Mouse (Mus musculus) forebrain, embryonic 15.5 days (tissue): ENCODE results near the gene Ankrd33. TPM values are rescaled to one million over a fixed set of nuclear protein-coding genes. Genes with fewer than 3 reads are reported as not detected.
A peak's percentile ranks its signal among the peaks of the same experiment; 100 is the strongest.
"Not testable (repeated sequence)": the region's sequence is repeated elsewhere in the genome, so short reads cannot be mapped to it uniquely, and the experiment has no call there.

ENCODE experiments used
- ATAC-seq: fragments of 200-750 bp; cut with Nextera tagmentation; replicated peaks from 2 replicates; pipeline ENCODE4 v1.8.0; 2017; ENCODE audit warnings: mild to moderate bottlenecking, moderate TSS enrichment, moderate library complexity
- H3K27ac ChIP-seq: fragments of 300-500 bp; sonication (generic); replicated peaks from 2 replicates; pipeline ENCODE4 v1.5.1; 2015; ENCODE audit warnings: mild to moderate bottlenecking, inconsistent platforms
- H3K27me3 ChIP-seq: fragments of 300-500 bp; sonication (generic); 2 replicates; pipeline ENCODE4 v1.6.1; 2015; ENCODE audit warnings: inconsistent platforms
- H3K36me3 ChIP-seq: fragments of 300-500 bp; sonication (generic); 2 replicates; pipeline ENCODE4 v1.6.1; 2015; ENCODE audit warnings: mild to moderate bottlenecking, inconsistent platforms
- H3K4me1 ChIP-seq: fragments of 300-500 bp; sonication (generic); 2 replicates; pipeline ENCODE4 v1.6.1; 2015; ENCODE audit warnings: inconsistent platforms
- H3K4me2 ChIP-seq: fragments of 300-500 bp; sonication (generic); replicated peaks from 2 replicates; pipeline ENCODE4 v1.6.1; 2015; ENCODE audit warnings: mild to moderate bottlenecking, inconsistent platforms
- H3K4me3 ChIP-seq: fragments of 300-500 bp; sonication (generic); 2 replicates; pipeline ENCODE4 v1.5.1; 2015; ENCODE audit warnings: mild to moderate bottlenecking, inconsistent platforms
- H3K9ac ChIP-seq: fragments of 300-500 bp; sonication (generic); replicated peaks from 2 replicates; pipeline ENCODE4 v1.6.1; 2015; ENCODE audit warnings: mild to moderate bottlenecking, inconsistent platforms
- H3K9me3 ChIP-seq: fragments of 300-500 bp; sonication (generic); 2 replicates; pipeline ENCODE4 v1.6.1; 2016; ENCODE audit warnings: inconsistent platforms
- WGBS: fragments of 180-500 bp; shearing (Covaris S2); methylation state at CpG from one replicate; pipeline ENCODE4 v1.1.7; 2015; ENCODE audit warnings: mixed read lengths; 5-methylcytosine and 5-hydroxymethylcytosine counted together
- polyA plus RNA-seq: library from polyadenylated mRNA; unstranded; fragments of >200 nt; fragmentation: Nextera tagmentation; extraction: Ambion mirVana; gene quantifications from 2 replicates; pipeline ENCODE4 v1.2.1, GENCODE M21; 2015

Ankrd33 gene
- polyA plus RNA-seq, 1 experiment from 2014 or later, result not detected

- no peak overlapping the region for H3K4me3 ChIP-seq
- H3K4me1 ChIP-seq, result 0 out of 2 replicates have a peak, but pooled peaks cover 4% of the 10 kb centered on the region
- no peak overlapping the region for H3K9ac ChIP-seq
- no peak overlapping the region for H3K27ac ChIP-seq
- ATAC-seq, result no peak
- no peaks in the 10 kb centered on the region for H3K9me3 ChIP-seq
- H3K4me2 ChIP-seq, result no peak overlapping the region
- no peaks in the 10 kb centered on the region for H3K27me3 ChIP-seq
- WGBS, result 85% methylated on average over 10 of the region's 10 CpGs
- H3K36me3 ChIP-seq, result no peaks in the 10 kb centered on the region
Measured at GRCm38 (mm10) chr15:101106011-101106410, 9.5 kb upstream of the Ankrd33 start.

GRCm38 (mm10) chr15:101107906-101108671 is 7.5 kb upstream of the Ankrd33 start:
- no peaks in the 10 kb centered on the region for H3K9me3 ChIP-seq
- no peak overlapping the region for H3K4me2 ChIP-seq
- H3K4me3 ChIP-seq, result no peak overlapping the region
- 91% methylated on average over 5 of the region's 5 CpGs for WGBS
- H3K36me3 ChIP-seq, result no peaks in the 10 kb centered on the region
- H3K4me1 ChIP-seq, result 0 out of 2 replicates have a peak, but pooled peaks cover 4% of the 10 kb centered on the region
- no peak overlapping the region for H3K27ac ChIP-seq
- no peak for ATAC-seq
- H3K27me3 ChIP-seq, result no peaks in the 10 kb centered on the region
- no peak overlapping the region for H3K9ac ChIP-seq

DNA sequence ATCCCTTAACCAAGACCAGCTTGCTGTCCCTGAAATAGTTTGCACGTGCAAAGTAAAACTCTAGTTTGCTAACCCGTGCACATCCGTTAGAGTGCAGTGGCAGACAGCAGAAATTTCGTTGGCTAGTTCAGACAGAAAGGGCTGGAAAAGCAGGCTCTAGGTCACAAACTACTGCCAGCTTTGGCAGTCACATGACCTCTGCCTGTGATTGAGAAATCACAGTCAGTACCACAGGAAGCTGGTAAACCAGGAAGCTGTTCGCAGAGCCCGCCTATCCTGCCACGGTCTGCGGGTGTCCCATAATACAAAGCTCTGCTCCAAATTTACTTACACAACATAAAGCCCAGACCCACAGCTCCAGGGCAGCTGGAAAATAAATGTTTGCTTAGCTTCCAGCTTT is 2.4 kb upstream of the Ankrd33 start:
- ATAC-seq, result no peak
- WGBS, result 82% methylated on average over 8 of the region's 8 CpGs
- H3K27me3 ChIP-seq, result no peaks in the 10 kb centered on the region

DNA sequence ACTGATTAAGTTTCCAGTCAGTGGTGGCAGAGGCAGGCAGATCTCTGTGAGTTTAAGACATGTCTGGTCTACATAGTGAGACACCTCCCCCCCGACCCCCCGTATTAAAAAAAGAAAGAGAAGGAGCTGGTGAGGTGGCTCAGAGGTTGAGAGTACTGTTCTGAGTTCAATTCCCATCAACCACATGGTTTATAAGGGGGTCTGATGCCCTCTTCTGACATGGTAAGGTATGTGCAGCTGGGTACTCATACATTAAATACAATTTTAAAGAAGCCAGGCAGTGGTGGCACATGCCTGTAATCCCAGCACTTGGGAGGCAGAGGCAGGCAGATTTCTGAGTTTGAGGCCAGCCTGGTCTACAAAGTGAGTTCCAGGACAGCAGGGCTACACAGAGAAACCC is 1.8 kb upstream of the Ankrd33 start:
- ATAC-seq, H3K27ac ChIP-seq, H3K4me3 ChIP-seq, H3K27me3 ChIP-seq, H3K36me3 ChIP-seq, H3K9ac ChIP-seq, H3K4me2 ChIP-seq, H3K9me3 ChIP-seq, H3K4me1 ChIP-seq: not testable (repeated sequence)
- 88% methylated on average over 2 of the region's 2 CpGs for WGBS

More for the DNA sequence above, 2.4 kb upstream of the Ankrd33 start:
- no peaks in the 10 kb centered on the region for H3K9me3 ChIP-seq
- no peak overlapping the region for H3K27ac ChIP-seq
- H3K9ac ChIP-seq, result no peak overlapping the region
- H3K4me2 ChIP-seq, result no peak overlapping the region
- no peaks in the 10 kb centered on the region for H3K4me1 ChIP-seq
- no peak overlapping the region for H3K4me3 ChIP-seq
- no peaks in the 10 kb centered on the region for H3K36me3 ChIP-seq

- Histone ChIP-seq H3K9ac (no peak overlapping the region), H3K27ac (no peak overlapping the region), H3K4me2 (no peak overlapping the region), H3K4me3 (no peak overlapping the region), H3K27me3 (no peaks in the 10 kb centered on the region), H3K36me3 (no peaks in the 10 kb centered on the region), H3K4me1 (no peaks in the 10 kb centered on the region), H3K9me3 (no peaks in the 10 kb centered on the region)
- ATAC-seq, result no peak
- 70% methylated on average over 14 of the region's 14 CpGs for WGBS
Measured at GRCm38 (mm10) chr15:101118399-101119125, 3.0 kb downstream of the Ankrd33 start.

GRCm38 (mm10) chr15:101121411-101122289 is 6.1 kb downstream of the Ankrd33 start:
- Histone ChIP-seq H3K4me2 (no peak overlapping the region), H3K4me1 (no peaks in the 10 kb centered on the region), H3K36me3 (no peaks in the 10 kb centered on the region), H3K4me3 (no peak overlapping the region), H3K27ac (no peak overlapping the region), H3K9ac (no peak overlapping the region), H3K9me3 (no peaks in the 10 kb centered on the region), H3K27me3 (no peaks in the 10 kb centered on the region)
- no peak for ATAC-seq
- WGBS, result 70% methylated on average over 9 of the region's 9 CpGs

- Histone ChIP-seq H3K9me3 (no peaks in the 10 kb centered on the region), H3K4me2 (no peak overlapping the region), H3K9ac (no peak overlapping the region), H3K4me3 (no peak overlapping the region), H3K4me1 (no peaks in the 10 kb centered on the region), H3K36me3 (no peaks in the 10 kb centered on the region), H3K27ac (no peak overlapping the region), H3K27me3 (0 out of 2 replicates have a peak, but pooled peaks cover 3% of the 10 kb centered on the region)
- 24% methylated on average over 2 of the region's 2 CpGs for WGBS
- ATAC-seq, result no peak
Measured at GRCm38 (mm10) chr15:101122290-101122589, 6.7 kb downstream of the Ankrd33 start.

GRCm38 (mm10) chr15:101123202-101123601 is 7.6 kb downstream of the Ankrd33 start:
- Histone ChIP-seq H3K4me3 (no peak overlapping the region), H3K9me3 (no peaks in the 10 kb centered on the region), H3K27ac (no peak overlapping the region), H3K4me1 (no peaks in the 10 kb centered on the region), H3K4me2 (no peak overlapping the region), H3K27me3 (peaks cover 11% of the 10 kb centered on the region), H3K36me3 (no peaks in the 10 kb centered on the region), H3K9ac (no peak overlapping the region)
- WGBS, result 61% methylated on average over 4 of the region's 4 CpGs
- no peak for ATAC-seq

GRCm38 (mm10) chr15:101125561-101125960 is 10.0 kb downstream of the Ankrd33 start:
- H3K4me3 ChIP-seq, result no peak overlapping the region
- peaks cover 31% of the 10 kb centered on the region for H3K27me3 ChIP-seq
- peaks cover 5% of the 10 kb centered on the region for H3K4me1 ChIP-seq
- H3K27ac ChIP-seq, result no peak overlapping the region
- WGBS, result 92% methylated on average over 6 of the region's 6 CpGs
- no peak for ATAC-seq
- no peak overlapping the region for H3K9ac ChIP-seq
- H3K36me3 ChIP-seq, result no peaks in the 10 kb centered on the region
- H3K4me2 ChIP-seq, result no peak overlapping the region
- no peaks in the 10 kb centered on the region for H3K9me3 ChIP-seq

DNA sequence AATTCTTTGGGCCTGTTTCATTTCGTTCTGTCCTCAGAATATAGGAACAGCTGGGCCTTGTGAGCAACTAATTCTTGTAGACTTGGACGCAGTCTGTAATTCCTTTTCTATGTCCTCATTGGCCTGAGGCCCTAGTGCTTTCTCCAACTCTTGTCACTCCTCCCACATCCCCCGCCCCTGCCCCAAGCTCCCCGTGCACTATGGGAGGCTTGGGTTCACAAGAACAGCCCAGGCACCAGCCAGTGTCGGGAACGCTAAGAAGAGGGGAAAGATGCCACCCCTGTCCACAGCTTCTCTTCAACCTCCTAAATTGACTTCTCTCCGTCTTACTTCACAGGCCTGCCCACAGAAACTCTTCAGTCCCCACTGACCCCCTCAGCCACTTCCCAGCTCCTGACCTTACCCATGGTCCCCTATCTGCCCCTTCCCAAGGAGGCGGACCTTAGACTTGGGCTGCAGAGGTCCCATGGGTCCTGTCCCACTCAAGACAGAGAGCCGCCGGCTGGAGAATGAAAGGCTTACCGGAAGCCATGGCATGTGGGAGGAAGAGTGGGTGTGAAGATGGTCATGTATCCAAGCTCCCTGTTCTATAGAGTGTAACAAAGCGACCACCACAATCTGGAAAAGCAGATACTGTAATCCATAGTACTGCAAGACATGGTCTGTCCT is 11.5 kb downstream of the Ankrd33 start:
- no peak overlapping the region for H3K27ac ChIP-seq
- H3K4me2 ChIP-seq, result no peak overlapping the region
- ATAC-seq, result no peak
- peaks cover 8% of the 10 kb centered on the region for H3K4me1 ChIP-seq
- H3K27me3 ChIP-seq, result peaks cover 31% of the 10 kb centered on the region
- H3K36me3 ChIP-seq, result no peaks in the 10 kb centered on the region
- H3K9ac ChIP-seq, result no peak overlapping the region
- no peaks in the 10 kb centered on the region for H3K9me3 ChIP-seq
- H3K4me3 ChIP-seq, result no peak overlapping the region
- WGBS, result 77% methylated on average over 12 of the region's 12 CpGs

- H3K9ac ChIP-seq, result no peak within 1 kb of the TSS; the same call in 1 of the 2 replicates
- peak within 1 kb of the TSS; percentile 24 for H3K4me2 ChIP-seq
- H3K36me3 ChIP-seq, result no peaks in the 10 kb centered on the region
- H3K4me1 ChIP-seq, result peaks cover 9% of the 10 kb centered on the region
- H3K27ac ChIP-seq, result no peak within 1 kb of the TSS
- no peaks in the 10 kb centered on the region for H3K9me3 ChIP-seq
- 4% methylated on average over 46 of the region's 46 CpGs for WGBS
- peak within 1 kb of the TSS; percentile 16 for H3K4me3 ChIP-seq
- ATAC-seq, result no peak
- peaks cover 31% of the 10 kb centered on the region for H3K27me3 ChIP-seq
Measured at GRCm38 (mm10) chr15:101128181-101129089, 12.9 kb downstream of the Ankrd33 start, which contains the start of gene Acvrl1. Acvrl1 (plus strand) TSS chr15:101128522.
